Mouse (Mus musculus) C2C12 (cell line): ENCODE data around the gene Trim26. TPM values are rescaled to one million over a fixed set of nuclear protein-coding genes. Genes with fewer than 3 reads are reported as not detected.

Experiments
- H3K27me3 ChIP-seq: one replicate; pipeline ENCODE4 v1.6.1; 2011; ENCODE audit not compliant: control insufficient read depth, insufficient read depth, insufficient read length
- H3K36me3 ChIP-seq: one replicate; pipeline ENCODE4 v1.6.1; 2011; ENCODE audit not compliant: control insufficient read depth, insufficient read depth
- H3K4me3 ChIP-seq: one replicate; pipeline ENCODE4 v1.5.1; 2011; ENCODE audit warnings: mild to moderate bottlenecking, control low read depth; ENCODE audit not compliant: poor library complexity, insufficient read depth, severe bottlenecking
- H3K79me2 ChIP-seq: one replicate; pipeline ENCODE4 v1.6.1; 2011; ENCODE audit not compliant: control insufficient read depth, insufficient read depth
- H3K79me3 ChIP-seq: one replicate; pipeline ENCODE4 v1.6.1; 2011; ENCODE audit warnings: low read depth, control low read depth
- H3ac ChIP-seq: one replicate; pipeline ENCODE3; 2011; ENCODE audit warnings: low read depth; ENCODE audit not compliant: control insufficient read depth, insufficient read length
- CEBPB ChIP-seq: IDR thresholded peaks from one replicate; pipeline ENCODE4 v1.6.1; 2011; ENCODE audit warnings: low read depth, mild to moderate bottlenecking, control low read depth, moderate library complexity
- CTCF ChIP-seq: IDR thresholded peaks from one replicate; pipeline ENCODE4 v1.5.1; 2011; ENCODE audit not compliant: control insufficient read depth, insufficient read depth, insufficient read length
- FOSL1 ChIP-seq: IDR thresholded peaks from one replicate; pipeline ENCODE4 v1.8.0; 2011; ENCODE audit warnings: mild to moderate bottlenecking, low read length; ENCODE audit not compliant: poor library complexity, insufficient read depth, severe bottlenecking
- MAX ChIP-seq: IDR thresholded peaks from one replicate; pipeline ENCODE4 v1.6.1; 2011; ENCODE audit warnings: mild to moderate bottlenecking, control low read depth
- MYOD1 ChIP-seq: IDR thresholded peaks from one replicate; pipeline ENCODE4 v1.6.1; 2011; ENCODE audit warnings: low read depth; ENCODE audit not compliant: control insufficient read depth, insufficient read length
- MYOG ChIP-seq: IDR thresholded peaks from one replicate; pipeline ENCODE4 v1.6.1; 2011; ENCODE audit not compliant: control insufficient read depth, insufficient read length; ENCODE audit errors: extremely low read depth
- USF1 ChIP-seq: IDR thresholded peaks from one replicate; pipeline ENCODE4 v1.6.1; 2011; ENCODE audit warnings: low read depth, mild to moderate bottlenecking, control low read depth, moderate library complexity
- polyA plus RNA-seq: library from polyadenylated mRNA; unstranded; fragments of >200 nt; fragmentation: generic; extraction: Trizol; gene quantifications from one replicate; pipeline ENCODE4 v1.2.1, GENCODE M21; 2012; ENCODE audit warnings: missing spikeins

The Trim26 gene
- polyA plus RNA-seq, 1 experiment = 15.0 TPM

- Histone ChIP-seq H3K27me3 (no peaks in the 10 kb centered on the region), H3K79me3 (peaks cover 3% of the 10 kb centered on the region), H3K36me3 (peaks cover 6% of the 10 kb centered on the region), H3K79me2 (peaks cover 19% of the 10 kb centered on the region), H3ac (no peak overlapping the region), H3K4me3 (no peak overlapping the region)
- TF ChIP-seq USF1 (no peak), MYOD1 (no peak), MYOG (no peak), CEBPB (no peak), FOSL1 (no peak), CTCF (no peak), MAX (no peak)
Measured at GRCm38 (mm10) chr17:36843696-36844095, 6.8 kb downstream of the Trim26 start.

DNA sequence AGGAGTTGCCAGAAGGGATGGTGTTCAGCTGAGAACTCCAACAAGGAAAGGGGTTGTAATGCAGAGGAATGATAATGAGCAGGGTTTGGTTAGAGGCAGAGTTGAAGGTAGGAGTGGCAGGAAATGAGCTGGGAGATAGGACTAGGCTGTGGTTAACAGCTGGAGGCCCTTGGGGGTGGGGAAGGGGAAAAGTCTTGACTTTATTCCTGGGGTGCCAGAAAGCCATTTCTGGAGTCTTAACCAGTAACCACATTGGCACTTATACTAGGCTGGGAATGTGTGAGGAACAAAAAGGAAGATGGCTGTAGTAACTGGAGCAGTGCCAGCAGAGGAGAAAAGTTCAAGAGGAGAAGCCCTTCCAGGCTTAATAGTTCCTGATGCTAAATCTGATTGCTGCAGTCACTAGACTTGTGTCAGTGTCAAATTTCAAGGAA is 7.4 kb downstream of the Trim26 start:
- no peaks in the 10 kb centered on the region for H3K27me3 ChIP-seq
- TF ChIP-seq CTCF = no peak
- no peak for TF ChIP-seq MAX
- TF ChIP-seq USF1 = no peak
- TF ChIP-seq FOSL1 = no peak
- TF ChIP-seq CEBPB = no peak
- no peak for TF ChIP-seq MYOD1
- no peak for TF ChIP-seq MYOG
- peaks cover 13% of the 10 kb centered on the region for H3K79me2 ChIP-seq
- H3ac ChIP-seq = no peak overlapping the region
- peaks cover 3% of the 10 kb centered on the region for H3K79me3 ChIP-seq
- H3K4me3 ChIP-seq = no peak overlapping the region
- H3K36me3 ChIP-seq = peaks cover 6% of the 10 kb centered on the region

- TF ChIP-seq MAX (no peak), FOSL1 (no peak), CEBPB (no peak), MYOD1 (no peak), MYOG (no peak), CTCF (no peak), USF1 (no peak)
- Histone ChIP-seq H3K4me3 (no peak overlapping the region), H3K79me2 (peaks cover 13% of the 10 kb centered on the region), H3K36me3 (peaks cover 6% of the 10 kb centered on the region), H3ac (no peak overlapping the region), H3K27me3 (no peaks in the 10 kb centered on the region), H3K79me3 (peaks cover 3% of the 10 kb centered on the region)
Measured at GRCm38 (mm10) chr17:36844725-36845124, 7.8 kb downstream of the Trim26 start.

GRCm38 (mm10) chr17:36848911-36849310 is 12.0 kb downstream of the Trim26 start:
- Histone ChIP-seq H3ac (no peak overlapping the region), H3K36me3 (peaks cover 13% of the 10 kb centered on the region), H3K79me2 (peaks cover 5% of the 10 kb centered on the region), H3K27me3 (no peaks in the 10 kb centered on the region), H3K4me3 (no peak overlapping the region), H3K79me3 (no peaks in the 10 kb centered on the region)
- TF ChIP-seq MYOG (no peak), FOSL1 (no peak), CEBPB (no peak), CTCF (no peak), MYOD1 (no peak)

DNA sequence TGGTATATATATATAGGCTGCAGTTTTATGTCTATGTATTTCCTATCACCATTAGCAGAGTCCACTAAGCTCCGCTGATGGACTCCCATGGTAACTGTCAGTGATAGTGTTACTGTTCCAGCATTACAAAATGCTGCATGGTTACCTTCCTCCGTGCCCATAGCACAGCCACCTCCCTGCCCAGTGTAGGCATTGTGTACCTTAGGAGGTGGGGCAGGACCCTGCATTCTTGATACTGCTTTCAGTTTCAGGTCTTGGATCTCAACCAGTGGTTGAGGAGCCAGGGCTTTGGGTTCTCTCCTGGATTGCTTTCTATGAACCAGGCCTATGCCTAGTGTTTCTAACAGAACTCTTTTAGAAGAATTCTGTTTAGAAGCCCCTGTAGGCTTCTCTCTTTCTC is 13.1 kb downstream of the Trim26 start:
- Histone ChIP-seq H3ac (no peak overlapping the region), H3K79me3 (no peaks in the 10 kb centered on the region), H3K36me3 (peaks cover 22% of the 10 kb centered on the region), H3K4me3 (no peak overlapping the region), H3K27me3 (no peaks in the 10 kb centered on the region), H3K79me2 (peaks cover under 1% of the 10 kb centered on the region)
- TF ChIP-seq FOSL1 (no peak), CTCF (no peak), MYOD1 (no peak), MAX (no peak), MYOG (no peak), CEBPB (no peak), USF1 (no peak)

GRCm38 (mm10) chr17:36851200-36851599 is 14.3 kb downstream of the Trim26 start:
- Histone ChIP-seq H3K4me3 (no peak overlapping the region), H3K79me2 (no peaks in the 10 kb centered on the region), H3K27me3 (no peaks in the 10 kb centered on the region), H3ac (no peak overlapping the region), H3K79me3 (no peaks in the 10 kb centered on the region), H3K36me3 (peaks cover 28% of the 10 kb centered on the region)
- TF ChIP-seq FOSL1 = no peak
- TF ChIP-seq MAX = no peak
- no peak for TF ChIP-seq CTCF
- no peak for TF ChIP-seq MYOG
- no peak for TF ChIP-seq CEBPB
- no peak for TF ChIP-seq USF1
- no peak for TF ChIP-seq MYOD1
